Mouse (Mus musculus) midbrain, embryonic 11.5 days (tissue): ENCODE measurements around the gene Pramef17. TPM values are rescaled to one million over a fixed set of nuclear protein-coding genes. Genes with fewer than 3 reads are reported as not detected.
"Not testable (repeated sequence)": the region's sequence is repeated elsewhere in the genome, so short reads cannot be mapped to it uniquely, and the experiment has no call there.

Experiments used
- ATAC-seq: fragments of 200-750 bp; cut with Nextera tagmentation; 2 replicates; pipeline ENCODE4 v1.8.0; 2017; ENCODE audit warnings: moderate TSS enrichment, moderate library complexity; ENCODE audit not compliant: low FRiP score
- DNase-seq: peaks from one replicate; pipeline ENCODE4 v3.0.0; 2015; ENCODE audit warnings: low spot score; ENCODE audit errors: missing footprints
- H3K27ac ChIP-seq: fragments of 300-500 bp; sonication (generic); 2 replicates; pipeline ENCODE4 v1.5.1; 2014; ENCODE audit warnings: low read depth, low read length
- H3K27me3 ChIP-seq: fragments of 300-500 bp; sonication (generic); 2 replicates; pipeline ENCODE4 v1.6.1; 2014; ENCODE audit warnings: mild to moderate bottlenecking, low read length, moderate library complexity, mixed read lengths; ENCODE audit not compliant: control insufficient read depth, insufficient read depth
- H3K36me3 ChIP-seq: fragments of 300-500 bp; sonication (generic); 2 replicates; pipeline ENCODE4 v1.6.1; 2014; ENCODE audit warnings: mild to moderate bottlenecking, low read length, moderate library complexity, mixed read lengths; ENCODE audit not compliant: control insufficient read depth, insufficient read depth
- H3K4me1 ChIP-seq: fragments of 300-500 bp; sonication (generic); 2 replicates; pipeline ENCODE4 v1.6.1; 2014; ENCODE audit warnings: low read length; ENCODE audit not compliant: control insufficient read depth, insufficient read depth
- H3K4me2 ChIP-seq: fragments of 300-500 bp; sonication (generic); 2 replicates; pipeline ENCODE4 v1.6.1; 2014; ENCODE audit warnings: mild to moderate bottlenecking, moderate library complexity
- H3K4me3 ChIP-seq: fragments of 300-500 bp; sonication (generic); 2 replicates; pipeline ENCODE4 v1.5.1; 2014; ENCODE audit warnings: low read depth, low read length
- H3K9ac ChIP-seq: fragments of 300-500 bp; sonication (generic); 2 replicates; pipeline ENCODE4 v1.6.1; 2014; ENCODE audit warnings: low read length
- H3K9me3 ChIP-seq: fragments of 300-500 bp; sonication (generic); 2 replicates; pipeline ENCODE4 v1.6.1; 2016; ENCODE audit warnings: low read length; ENCODE audit not compliant: control insufficient read depth
- WGBS: fragments of 180-500 bp; shearing (Covaris S2); extraction: QIAGEN DNeasy Blood & Tissue Kit; methylation state at CpG from one replicate; pipeline ENCODE4 v1.1.7; 2014; 5-methylcytosine and 5-hydroxymethylcytosine counted together
- polyA plus RNA-seq: library from polyadenylated mRNA; unstranded; fragments of >200 nt; fragmentation: Nextera tagmentation; extraction: Ambion mirVana; gene quantifications from 2 replicates; pipeline ENCODE4 v1.2.1, GENCODE M21; 2014

Gene Pramef17
- polyA plus RNA-seq: not detected in 2 replicates

GRCm38 (mm10) chr4:143994269-143994668 lies at the start of gene Pramef17:
Pramef17 (minus strand) TSS chr4:143994369.
- not testable (repeated sequence) for H3K4me1 ChIP-seq, ATAC-seq, H3K9me3 ChIP-seq, H3K36me3 ChIP-seq, H3K9ac ChIP-seq, H3K27ac ChIP-seq, H3K27me3 ChIP-seq, H3K4me3 ChIP-seq, H3K4me2 ChIP-seq, DNase-seq
- 63% methylated on average over 3 of the region's 3 CpGs for WGBS

GRCm38 (mm10) chr4:143988126-143988525 lies 6.0 kb downstream of the Pramef17 start:
- not testable (repeated sequence) for H3K27me3 ChIP-seq, H3K4me3 ChIP-seq, H3K9me3 ChIP-seq, DNase-seq, H3K4me2 ChIP-seq, H3K27ac ChIP-seq, H3K4me1 ChIP-seq, H3K36me3 ChIP-seq, H3K9ac ChIP-seq, ATAC-seq
- 93% methylated on average over 9 of the region's 17 CpGs for WGBS

GRCm38 (mm10) chr4:143987475-143987941 lies 6.7 kb downstream of the Pramef17 start:
- not testable (repeated sequence) for ATAC-seq, H3K9ac ChIP-seq, H3K4me1 ChIP-seq, H3K27ac ChIP-seq, H3K27me3 ChIP-seq, H3K36me3 ChIP-seq, H3K4me2 ChIP-seq, DNase-seq, H3K9me3 ChIP-seq, H3K4me3 ChIP-seq
- 93% methylated on average over 6 of the region's 17 CpGs for WGBS

GRCm38 (mm10) chr4:143985733-143986132 lies 8.4 kb downstream of the Pramef17 start:
- H3K27ac ChIP-seq, H3K4me2 ChIP-seq, H3K9me3 ChIP-seq, H3K36me3 ChIP-seq, H3K27me3 ChIP-seq, ATAC-seq, H3K9ac ChIP-seq, DNase-seq, H3K4me3 ChIP-seq, H3K4me1 ChIP-seq: not testable (repeated sequence)
- 89% methylated on average over 2 of the region's 9 CpGs for WGBS

GRCm38 (mm10) chr4:143985165-143985564 lies 9.0 kb downstream of the Pramef17 start:
- WGBS: no CpG with 5 or more reads among the region's 7 CpGs
- not testable (repeated sequence) for H3K9ac ChIP-seq

GRCm38 (mm10) chr4:143983446-143983845 lies 10.7 kb downstream of the Pramef17 start:
- not testable (repeated sequence) for ATAC-seq, H3K4me2 ChIP-seq, H3K4me3 ChIP-seq, H3K9me3 ChIP-seq, H3K27ac ChIP-seq, H3K4me1 ChIP-seq, H3K36me3 ChIP-seq, DNase-seq, H3K9ac ChIP-seq, H3K27me3 ChIP-seq
- WGBS: no CpG with 5 or more reads among the region's 1 CpGs

More at GRCm38 (mm10) chr4:143985165-143985564, 9.0 kb downstream of the Pramef17 start:
- not testable (repeated sequence) for H3K4me3 ChIP-seq, H3K27ac ChIP-seq, ATAC-seq, H3K9me3 ChIP-seq, DNase-seq, H3K27me3 ChIP-seq, H3K4me1 ChIP-seq, H3K4me2 ChIP-seq, H3K36me3 ChIP-seq

GRCm38 (mm10) chr4:143966850-143967249 lies 27.3 kb downstream of the Pramef17 start, which contains the start of gene Gm13101:
Gm13101 (minus strand) TSS chr4:143966950.
- not testable (repeated sequence) for H3K36me3 ChIP-seq, ATAC-seq, H3K4me2 ChIP-seq, H3K4me3 ChIP-seq, H3K27ac ChIP-seq, H3K9ac ChIP-seq, H3K4me1 ChIP-seq, DNase-seq, H3K9me3 ChIP-seq, H3K27me3 ChIP-seq
- 53% methylated on average over 2 of the region's 2 CpGs for WGBS

- not testable (repeated sequence) for H3K9ac ChIP-seq, DNase-seq, H3K36me3 ChIP-seq, H3K4me1 ChIP-seq, H3K9me3 ChIP-seq, H3K4me2 ChIP-seq, ATAC-seq, H3K27ac ChIP-seq, H3K4me3 ChIP-seq, H3K27me3 ChIP-seq
- 91% methylated on average over 1 of the region's 1 CpGs for WGBS
Observed at GRCm38 (mm10) chr4:143950916-143951315, 43.3 kb downstream of the Pramef17 start, which contains the start of gene Pramef25. Pramef25 (minus strand) TSS chr4:143951016.
